Mouse (Mus musculus): ENCODE results near the gene Zfp184.

DNA sequence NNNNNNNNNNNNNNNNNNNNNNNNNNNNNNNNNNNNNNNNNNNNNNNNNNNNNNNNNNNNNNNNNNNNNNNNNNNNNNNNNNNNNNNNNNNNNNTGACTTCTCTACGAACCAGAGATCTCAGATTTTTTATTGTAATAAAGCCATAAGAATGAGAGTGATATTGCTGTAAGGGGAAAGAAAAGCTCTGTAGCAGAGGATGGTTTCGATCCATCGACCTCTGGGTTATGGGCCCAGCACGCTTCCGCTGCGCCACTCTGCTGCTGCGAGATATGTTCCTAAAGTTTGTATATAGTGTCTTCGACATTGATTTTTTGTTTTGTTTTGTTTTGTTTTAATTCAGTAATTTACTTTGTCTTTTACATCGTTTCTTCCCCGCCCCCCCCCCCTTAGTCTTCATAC is 13.9 kb upstream of the Zfp184 start:
- TF ChIP-seq FLI1 (IDR thresholded peaks at IDR 0.05; ENCODE audit: low read length): no peak
- no peak for TF ChIP-seq GATA1 (IDR thresholded peaks at IDR 0.05; ENCODE audit: borderline replicate concordance, low read length)
